Mouse (Mus musculus) olfactory bulb, adult 2 months (tissue): Measurements from ENCODE around the gene Lrrc36.

Experiments used
- CTCF ChIP-seq: fragments of 200-500 bp; IDR thresholded peaks from 2 replicates; pipeline ENCODE4 v1.5.1; 2012; ENCODE audit warnings: low read depth, mild to moderate bottlenecking, low read length, moderate library complexity; ENCODE audit not compliant: insufficient read depth
- POLR2A ChIP-seq: fragments of 200-500 bp; IDR thresholded peaks from 2 replicates; pipeline ENCODE4 v1.6.1; 2012; ENCODE audit warnings: mild to moderate bottlenecking, low read depth, low read length, moderate library complexity; ENCODE audit not compliant: insufficient read depth

GRCm38 (mm10) chr8:105374513-105374966 is 38.8 kb upstream of the Lrrc36 start:
- TF ChIP-seq POLR2A, result no peak
- peak; percentile 60; the same call in 1 of the 2 replicates for TF ChIP-seq CTCF
